Mouse (Mus musculus) WW6 (cell line): Measurements from ENCODE around the gene Epm2a.

ENCODE experiments used
- DNase-seq: peaks from one replicate; pipeline ENCODE4 v3.0.0-alpha.2; 2013; ENCODE audit warnings: low read depth, low spot score

Epm2a gene

DNA sequence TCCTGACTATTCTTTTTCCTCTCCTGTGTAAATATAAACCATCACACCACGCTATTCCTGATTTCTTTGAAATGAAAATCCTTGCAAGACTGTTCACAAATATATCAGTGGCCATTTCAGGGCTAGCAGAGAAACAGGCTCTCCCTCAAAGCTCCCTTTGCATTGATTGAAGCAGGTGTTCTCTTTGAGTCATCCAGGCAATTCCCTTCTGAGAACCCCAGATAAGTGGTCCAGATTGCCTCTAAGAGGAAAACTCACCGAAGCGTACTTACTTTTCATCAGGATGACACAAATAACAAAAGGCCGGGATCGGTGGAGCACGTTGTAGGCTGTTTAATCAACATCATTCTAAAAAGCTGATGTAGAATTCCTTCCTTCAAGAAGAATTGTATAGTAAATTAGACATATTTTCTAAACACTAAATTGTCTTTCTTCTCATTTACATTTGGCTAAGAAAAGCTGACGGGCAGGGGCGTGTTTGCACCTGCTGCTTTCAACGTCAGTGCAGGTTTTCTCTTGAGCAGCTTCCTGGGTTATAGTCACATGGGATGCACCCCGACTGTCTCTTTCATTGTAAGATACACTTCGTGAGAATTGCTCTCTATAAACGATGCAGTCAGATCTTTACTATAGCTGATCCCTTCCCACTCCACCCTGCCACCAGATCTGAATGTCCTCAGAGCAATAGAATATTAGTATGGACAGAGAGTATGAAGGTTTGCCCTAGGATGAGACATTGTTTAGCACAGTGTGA, 86.0 kb downstream of the Epm2a start:
- DNase-seq = no peak

DNA sequence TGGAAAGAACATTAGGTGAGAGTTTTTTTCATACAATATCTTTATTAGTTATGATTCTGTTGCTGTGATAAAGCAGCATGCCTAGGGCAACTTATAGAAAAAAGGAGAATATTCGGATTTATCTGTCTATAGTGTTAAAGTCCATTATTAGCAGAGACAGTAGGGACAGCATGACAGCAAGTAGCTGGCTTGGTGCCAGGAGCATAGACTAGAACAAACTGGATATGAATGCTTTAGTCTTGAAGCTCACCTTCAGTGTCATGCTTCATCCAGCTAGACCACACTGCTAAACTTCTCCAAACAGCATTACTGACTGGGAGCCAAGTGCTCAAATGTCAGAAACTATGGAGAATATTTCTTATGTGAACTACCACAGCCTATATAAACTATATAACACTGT, 93.8 kb downstream of the Epm2a start:
- no peak for DNase-seq

- DNase-seq = no peak
Observed at GRCm38 (mm10) chr10:11438461-11438860, 95.3 kb downstream of the Epm2a start.

DNA sequence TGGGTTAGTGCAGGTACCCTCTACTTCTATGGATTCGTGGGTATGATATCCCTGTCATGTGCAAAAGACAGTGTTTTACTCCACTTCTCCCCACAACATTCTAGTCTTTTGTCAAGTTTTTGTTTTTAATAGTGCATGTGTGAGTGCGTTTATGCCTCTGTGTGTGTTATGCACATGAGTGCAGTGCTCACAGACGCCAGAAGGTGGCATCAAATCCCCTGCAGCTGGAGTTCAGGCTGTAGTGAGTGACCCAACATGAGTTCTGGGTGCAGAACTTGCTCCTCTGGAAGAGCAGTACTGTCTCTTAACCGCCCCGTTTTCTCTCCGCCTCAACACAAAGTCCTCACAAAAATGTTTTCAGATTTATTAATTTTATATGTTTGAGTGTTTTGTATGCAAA, 96.1 kb downstream of the Epm2a start:
- DNase-seq = no peak

GRCm38 (mm10) chr10:11449556-11450305, 106.5 kb downstream of the Epm2a start:
- peak; percentile 39 for DNase-seq

GRCm38 (mm10) chr10:11452537-11452936, 109.3 kb downstream of the Epm2a start:
- DNase-seq = no peak

DNA sequence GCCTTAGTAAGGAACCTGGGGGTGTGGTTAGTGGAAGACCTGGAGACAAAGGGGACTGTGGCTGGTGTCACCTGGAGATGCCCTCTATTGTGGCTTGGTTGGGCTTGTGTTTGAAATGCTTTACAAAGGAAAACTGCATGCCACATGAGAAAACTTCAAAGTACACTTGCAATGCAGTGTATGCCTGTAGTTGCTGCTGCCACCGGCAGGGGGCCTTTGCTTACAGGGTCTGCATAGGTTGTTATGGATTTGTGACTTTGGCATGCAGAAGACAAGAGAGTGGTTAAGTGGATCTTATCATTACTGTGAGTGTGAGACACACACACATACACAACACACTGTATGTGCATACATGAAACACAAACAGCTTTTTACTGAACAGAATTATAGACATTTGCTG, 114.2 kb downstream of the Epm2a start:
- DNase-seq = no peak

DNA sequence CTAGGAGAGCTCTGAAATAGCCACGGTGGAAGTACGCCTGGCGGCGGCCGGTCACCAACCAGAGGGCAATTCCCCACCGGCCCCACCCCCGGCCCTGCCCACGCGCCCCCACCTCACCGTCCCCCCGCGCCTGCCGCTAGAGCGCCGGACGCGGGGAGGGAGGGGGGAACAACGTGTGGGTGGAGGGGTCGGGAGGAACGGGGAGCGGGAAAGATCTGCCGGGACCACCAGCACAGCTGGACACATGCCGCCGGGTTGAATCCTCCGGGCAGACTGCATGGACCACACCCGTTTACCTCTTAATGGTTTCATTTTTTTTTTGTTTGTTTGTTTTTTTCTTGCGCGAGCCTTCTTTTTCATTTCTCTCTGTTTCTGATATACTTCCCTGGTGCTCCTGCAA, 148.8 kb downstream of the Epm2a start:
- peak; percentile 91 for DNase-seq
